Mouse (Mus musculus): ENCODE results near the gene Smox. TPM values are rescaled to one million over a fixed set of nuclear protein-coding genes. Genes with fewer than 3 reads are reported as not detected.

Smox gene
- polyA plus RNA-seq, 1 experiment from 2014 or later = 51.9 TPM

GRCm38 (mm10) chr2:131561891-131562585 is 70.7 kb downstream of the Smox start, which contains the start of gene Adra1d:
Adra1d (minus strand) TSS chr2:131562283.
- Histone ChIP-seq H3K9me3 (replicated peaks) (no peaks in the 10 kb centered on the region), H3K4me2 (peak within 1 kb of the TSS; percentile 89), H3K27me3 (replicated peaks) (peaks cover 76% of the 10 kb centered on the region), H3K4me3 (replicated peaks) (peak within 1 kb of the TSS; percentile 47), H3K36me3 (no peaks in the 10 kb centered on the region), H3K27ac (replicated peaks) (no peak within 1 kb of the TSS), H3K4me1 (peaks cover 25% of the 10 kb centered on the region), H3K9ac (replicated peaks) (peak within 1 kb of the TSS; percentile 37)
- peak; percentile 64 for ATAC-seq (ENCODE audit: low FRiP score)
- whole genome bisulfite sequencing = under 1% methylated on average over 59 of the region's 82 CpGs

GRCm38 (mm10) chr2:131562586-131563122 is 71.4 kb downstream of the Smox start:
- Histone ChIP-seq H3K27me3 (replicated peaks) (peaks cover 72% of the 10 kb centered on the region), H3K36me3 (no peaks in the 10 kb centered on the region), H3K4me2 (peak overlapping the region; percentile 89), H3K4me3 (replicated peaks) (peak overlapping the region; percentile 47), H3K9ac (replicated peaks) (peak overlapping the region; percentile 37), H3K9me3 (replicated peaks) (no peaks in the 10 kb centered on the region), H3K4me1 (peaks cover 25% of the 10 kb centered on the region), H3K27ac (replicated peaks) (no peak overlapping the region)
- WGBS = under 1% methylated on average over 21 of the region's 30 CpGs
- peak; percentile 86 for ATAC-seq (ENCODE audit: low FRiP score)

Other genes with a start within 250 kb of the Smox start
- 22.8 and 23.6 TPM in 2 replicates for gene Pank2, start 229.0 kb upstream of the Smox start, polyA plus RNA-seq (2015; fragmentation: Nextera tagmentation; extraction: Ambion mirVana)
- 13.2 and 14.9 TPM in 2 replicates for gene Rnf24, start 138.6 kb upstream of the Smox start, polyA plus RNA-seq (2015; fragmentation: Nextera tagmentation; extraction: Ambion mirVana)
- 0.83 and 0.92 TPM in 2 replicates for gene Adra1d, start 70.8 kb downstream of the Smox start, polyA plus RNA-seq (2015; fragmentation: Nextera tagmentation; extraction: Ambion mirVana)